Mouse (Mus musculus) erythroblast, embryonic 14.5 days (primary cell): ENCODE results near the gene Cux1.

ENCODE experiments used
- GATA1 ChIP-seq: IDR thresholded peaks from 2 replicates; pipeline ENCODE4 v1.6.1; 2012; ENCODE audit warnings: low read length, inconsistent platforms, mixed read lengths
- TAL1 ChIP-seq: IDR thresholded peaks from 3 replicates; pipeline ENCODE4 v1.6.1; 2012; ENCODE audit warnings: low read length, inconsistent platforms, mixed read lengths

- no peak for TF ChIP-seq TAL1
- TF ChIP-seq GATA1, result no peak
These were observed 318.8 kb downstream of the Cux1 start for GRCm38 (mm10) chr5:136248441-136248840.
